ENCODE assay signal across 9 mouse cellular contexts in genomic region chr5:35687098-35687497, GRCm38 (mm10). TPM values are rescaled to one million over a fixed set of nuclear protein-coding genes. Genes with fewer than 3 reads are reported as not detected.
DNase-seq lines count a peak whose midpoint lies in the region; ATAC-seq lines count a peak whose summit lies in the region.
"Had no signal": no experiment of that assay in that cellular context is flagged by ENCODE, and none has a peak within 500 bp of the region (broad histone marks: within the 10 kb centered on the region; RNA-seq: fewer than 3 reads in every experiment).

No protein-coding gene starts in this region.

- WGBS in kidney, embryonic 16.5 days = 42% methylated on average over 5 of the region's 5 CpGs

- H3K4me3 ChIP-seq in kidney, embryonic 16.5 days (ENCODE audit: low read length) = no peak overlapping the region

- no peak for DNase-seq in kidney, postnatal 14 days
- DNase-seq in 416B (ENCODE audit: low read depth) = peak; percentile 56
- peak; percentile 92 for DNase-seq in Muller cell, postnatal 12 days (ENCODE audit: inconsistent ontology term)
- DNase-seq in layer of hippocampus, adult 8-10 months (ENCODE audit: low spot score in 2 of 2) = no peak
- no peak for DNase-seq in left cerebral cortex, postnatal 36 days (ENCODE audit: low spot score in 2 of 2)
- DNase-seq: kidney, adult 8-10 months had no signal

- H3K27ac ChIP-seq in kidney, embryonic 16.5 days (ENCODE audit: low read length) = peak overlapping the region; percentile 44

- peaks cover 38% of the 10 kb centered on the region for H3K4me1 ChIP-seq in kidney, embryonic 16.5 days (ENCODE audit: insufficient read depth, low read length)

- intact Hi-C loops in left cerebral cortex, postnatal 36 days (cut with DNase I) = no loop called here

- no peak overlapping the region for H3K4me2 ChIP-seq in kidney, embryonic 16.5 days (replicated peaks; ENCODE audit: low read depth, low read length)

- H3K27me3 ChIP-seq in kidney, embryonic 16.5 days (ENCODE audit: insufficient read depth, low read length) = no peaks in the 10 kb centered on the region

- peak; percentile 81 for ATAC-seq in kidney, embryonic 16.5 days (ENCODE audit: low FRiP score, low TSS enrichment)
- peak; percentile 84 to 91 for ATAC-seq in hematopoietic stem cell, adult 5-6 weeks (replicated peaks in 1 of 2; ENCODE audit: insufficient read depth in 1 of 2, low FRiP score in 2 of 2, low TSS enrichment in 1 of 2, low read depth in 1 of 2, poor library complexity in 2 of 2, severe bottlenecking in 2 of 2)

- no peaks in the 10 kb centered on the region for H3K36me3 ChIP-seq in kidney, embryonic 16.5 days (ENCODE audit: insufficient read depth, low read length)

- H3K9me3 ChIP-seq in kidney, embryonic 16.5 days (ENCODE audit: low read length) = no peaks in the 10 kb centered on the region

- no peak overlapping the region for H3K9ac ChIP-seq in kidney, embryonic 16.5 days (replicated peaks; ENCODE audit: low read length)

RNA-seq across cellular contexts. Expression of gene Htra3, which starts 7.5 kb away (rescaled TPM):
- polyA plus RNA-seq in kidney, embryonic 16.5 days (2015; fragmentation: Nextera tagmentation; extraction: Ambion mirVana) = 16.9 and 18.4 TPM in 2 replicates
- not detected in 2 replicates for total RNA-seq in hematopoietic stem cell, adult 5-6 weeks (2017)
- 10 to 100 TPM in 1 of 4 experiments, 1 to 10 TPM in 3; 4.8 to 11.1 (median 8.9) TPM for total RNA-seq in layer of hippocampus, adult 8-10 months (2022)
- total RNA-seq in left cerebral cortex, postnatal 36 days (2021) = 1 to 10 TPM; 7.7 to 9.6 TPM
- total RNA-seq: neutrophil, adult 5-6 weeks had no signal

RNA-seq across cellular contexts. Expression of gene Sh3tc1, which starts 52.7 kb away (rescaled TPM):
- polyA plus RNA-seq in kidney, embryonic 16.5 days (2015; fragmentation: Nextera tagmentation; extraction: Ambion mirVana) = 25.2 and 27.6 TPM in 2 replicates
- 1.9 and 10.8 TPM in 2 replicates for total RNA-seq in hematopoietic stem cell, adult 5-6 weeks (2017)
- 1 to 10 TPM; 1.9 to 3.8 (median 3.1) TPM for total RNA-seq in layer of hippocampus, adult 8-10 months (2022)
- 1 to 10 TPM; 3.0 to 3.3 TPM for total RNA-seq in left cerebral cortex, postnatal 36 days (2021)

Comparison
In these comparisons a context has a peak if more than half of its experiments do, and no peak if none do; other contexts are left out.
1. DNase-seq: peak in 416B (single experiment) and Muller cell, postnatal 12 days (single experiment); none in kidney, postnatal 14 days (single experiment), layer of hippocampus, adult 8-10 months (0 of 2) and left cerebral cortex, postnatal 36 days (0 of 2).